Mouse (Mus musculus) left cerebral cortex, postnatal 10 days (tissue): ENCODE results near the gene Arl14. TPM values are rescaled to one million over a fixed set of nuclear protein-coding genes. Genes with fewer than 3 reads are reported as not detected.
"Not testable (repeated sequence)": the region's sequence is repeated elsewhere in the genome, so short reads cannot be mapped to it uniquely, and the experiment has no call there.

ENCODE experiments used
- DNase-seq, 2 experiments: peaks; one replicate each; pipeline ENCODE4 v3.0.0; 2021 to 2022; ENCODE audit warnings: low spot score in 2 of 2, mixed read lengths in 1 of 2; ENCODE audit errors: extremely low spot score in 1 of 2
- intact Hi-C: fragments of 180-260 bp; cut with DNase I; formaldehyde crosslinking; loops from one replicate; pipeline ENCODE4 v1.15.1; 2025
- total RNA-seq, 2 experiments: library from RNA; stranded (reverse); gene quantifications; 2 replicates each; pipeline ENCODE4 v1.2.3; 2021

Gene Arl14
- total RNA-seq, 2 experiments from 2014 or later = not detected

GRCm38 (mm10) chr3:69253096-69253866, 31.1 kb downstream of the Arl14 start:
- DNase-seq = no peak
- intact Hi-C loops = no loop called here

- intact Hi-C loops = loop anchor here (5.0 kb wide), 1 partner anchor 63 kb away; the partner anchor contains the start of gene Ppm1l
Observed at GRCm38 (mm10) chr3:69254676-69255075, 32.5 kb downstream of the Arl14 start.

GRCm38 (mm10) chr3:69257049-69257699, 35.0 kb downstream of the Arl14 start:
- peak; percentile 30 to 55 for DNase-seq
- intact Hi-C loops = loop anchor here (2.0 to 5.0 kb wide), 2 partner anchors 60 to 226 kb away; partner anchors contain the start of gene Ppm1l

More at GRCm38 (mm10) chr3:69254676-69255075, 32.5 kb downstream of the Arl14 start:
- no peak for DNase-seq

- DNase-seq = no peak
- intact Hi-C loops = no loop called here
Observed at GRCm38 (mm10) chr3:69263010-69263643, 40.9 kb downstream of the Arl14 start.

GRCm38 (mm10) chr3:69264299-69264698, 42.1 kb downstream of the Arl14 start:
- intact Hi-C loops, DNase-seq: not testable (repeated sequence)

GRCm38 (mm10) chr3:69271812-69272211, 49.6 kb downstream of the Arl14 start:
- intact Hi-C loops = no loop called here
- no peak for DNase-seq

Other genes with a start within 250 kb of the Arl14 start
- gene Ift80, start 217.8 kb upstream of the Arl14 start, total RNA-seq = 10 to 100 TPM; 11.8 to 12.4 TPM
- gene Smc4, start 217.7 kb upstream of the Arl14 start, total RNA-seq = 10 to 100 TPM in 1 of 2 experiments, 1 to 10 TPM in 1; 9.2 to 11.9 TPM
- gene Trim59, start 177.7 kb upstream of the Arl14 start, total RNA-seq = 1 to 10 TPM; 4.3 to 6.9 TPM
- gene Kpna4, start 95.3 kb upstream of the Arl14 start, total RNA-seq = 10 to 100 TPM; 62.2 to 69.6 TPM
- 10 to 100 TPM; 70.7 to 73.3 TPM for gene Ppm1l, start 94.4 kb downstream of the Arl14 start, total RNA-seq